Mouse (Mus musculus): ENCODE measurements at regions not wholly inside any gene's neighbourhood (a gene's known extent, or its start where the extent isn't known, plus 50 kb on each side); places are given as distances from the start of the nearest gene placed in this dataset.

DNA sequence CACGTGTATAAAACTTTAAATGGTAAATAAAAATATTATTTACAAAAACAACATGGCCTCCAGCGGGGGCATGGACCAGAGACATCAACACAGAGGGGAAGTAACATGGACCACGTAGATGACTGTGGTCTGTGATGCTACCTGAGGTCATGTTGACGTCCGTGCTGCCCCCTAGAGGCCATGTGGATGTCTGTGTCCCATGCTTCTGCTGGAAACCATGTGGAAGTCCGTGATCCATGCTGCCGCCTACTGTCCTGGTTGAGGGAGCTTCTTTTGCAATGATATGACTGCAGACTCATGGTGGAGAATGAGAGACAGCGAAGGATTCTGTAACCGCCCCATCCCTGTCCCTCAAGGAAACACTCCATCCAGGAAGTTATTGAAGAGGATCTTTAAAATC, 108.5 kb upstream of the Qrfpr start:
- H3K4me2 ChIP-seq (replicated peaks; ENCODE audit: low read depth, low read length) = no peak overlapping the region
- TF ChIP-seq EP300 (IDR thresholded peaks at IDR 0.05) (no peak), CTCF (IDR thresholded peaks at IDR 0.05) (peak; percentile 73)
- ATAC-seq = no peak
- H3K27me3 ChIP-seq (replicated peaks; ENCODE audit: insufficient read depth, low read length) = no peaks in the 10 kb centered on the region
- 28% methylated on average over 9 of the region's 9 CpGs for WGBS
- H3K9ac ChIP-seq (replicated peaks; ENCODE audit: low read depth) = no peak overlapping the region
- no peak overlapping the region for H3K27ac ChIP-seq (ENCODE audit: low read length)
- no peaks in the 10 kb centered on the region for H3K4me1 ChIP-seq (ENCODE audit: insufficient read depth, low read depth, low read length)
- peak; percentile 29 for DNase-seq (ENCODE audit: low spot score)
- H3K4me3 ChIP-seq (ENCODE audit: low read depth, low read length) = no peak overlapping the region
- H3K36me3 ChIP-seq (ENCODE audit: insufficient read depth, low read length) = no peaks in the 10 kb centered on the region
- H3K9me3 ChIP-seq (ENCODE audit: low read length) = no peaks in the 10 kb centered on the region

DNA sequence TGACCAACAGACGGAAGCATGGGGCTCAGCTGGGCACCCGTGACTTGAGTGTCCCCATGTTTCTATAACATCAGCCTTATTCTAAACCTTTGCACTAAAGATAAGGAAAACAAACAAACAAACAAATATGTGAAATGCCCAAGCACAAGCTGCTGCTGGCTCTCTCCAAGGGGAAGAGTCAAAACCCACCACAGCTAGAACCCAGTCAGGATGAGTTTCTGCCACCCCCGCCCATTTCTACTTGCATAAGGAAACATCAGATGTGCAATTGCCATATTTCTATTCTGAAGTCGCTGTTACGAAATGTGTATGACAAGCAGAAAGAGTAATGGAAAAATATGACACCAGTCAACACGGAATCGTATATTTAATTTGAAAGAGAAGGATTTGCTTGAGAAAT, 107.5 kb upstream of the Qrfpr start:
- Histone ChIP-seq H3K27ac (ENCODE audit: low read length) (no peak overlapping the region), H3K4me1 (ENCODE audit: insufficient read depth, low read depth, low read length) (no peaks in the 10 kb centered on the region), H3K27me3 (replicated peaks; ENCODE audit: insufficient read depth, low read length) (no peaks in the 10 kb centered on the region), H3K9ac (replicated peaks; ENCODE audit: low read depth) (no peak overlapping the region), H3K9me3 (ENCODE audit: low read length) (no peaks in the 10 kb centered on the region), H3K4me3 (ENCODE audit: low read depth, low read length) (no peak overlapping the region), H3K36me3 (ENCODE audit: insufficient read depth, low read length) (no peaks in the 10 kb centered on the region), H3K4me2 (replicated peaks; ENCODE audit: low read depth, low read length) (no peak overlapping the region)
- ATAC-seq = peak; percentile 61
- 60% methylated on average over 7 of the region's 7 CpGs for WGBS
- peak; percentile 74 for DNase-seq (ENCODE audit: low spot score)
- TF ChIP-seq CTCF (IDR thresholded peaks at IDR 0.05) = no peak
- TF ChIP-seq EP300 (IDR thresholded peaks at IDR 0.05) = no peak

DNA sequence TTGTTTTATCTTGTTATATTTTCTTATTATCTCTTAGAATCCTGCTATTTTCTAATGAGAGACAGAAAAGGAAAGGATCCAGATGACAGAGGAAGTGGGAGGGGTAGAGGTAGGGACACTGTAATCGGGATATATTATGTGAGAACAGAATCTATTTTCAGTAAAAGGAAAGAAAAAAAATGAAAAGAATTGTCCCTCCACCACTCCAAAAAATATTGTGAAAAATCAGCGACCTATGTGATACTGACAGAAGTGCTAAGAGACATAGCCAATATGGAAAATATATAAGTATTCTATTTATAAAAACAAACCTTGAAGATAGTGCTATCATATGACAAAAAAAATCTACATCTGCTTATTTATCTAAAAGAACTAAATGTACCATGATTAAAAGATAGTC, 106.8 kb upstream of the Qrfpr start:
- Histone ChIP-seq H3K4me3 (ENCODE audit: low read depth, low read length) (no peak overlapping the region), H3K36me3 (ENCODE audit: insufficient read depth, low read length) (no peaks in the 10 kb centered on the region), H3K4me1 (ENCODE audit: insufficient read depth, low read depth, low read length) (no peaks in the 10 kb centered on the region), H3K9ac (replicated peaks; ENCODE audit: low read depth) (no peak overlapping the region), H3K9me3 (ENCODE audit: low read length) (no peaks in the 10 kb centered on the region), H3K27ac (ENCODE audit: low read length) (no peak overlapping the region), H3K4me2 (replicated peaks; ENCODE audit: low read depth, low read length) (no peak overlapping the region), H3K27me3 (replicated peaks; ENCODE audit: insufficient read depth, low read length) (no peaks in the 10 kb centered on the region)
- no peak for TF ChIP-seq CTCF (IDR thresholded peaks at IDR 0.05)
- 0 out of 2 replicates have a peak, but pooled peaks have one; percentile 61 for TF ChIP-seq EP300 (IDR thresholded peaks at IDR 0.05)
- DNase-seq (ENCODE audit: low spot score) (peak; percentile 72), ATAC-seq (peak; percentile 72)
- WGBS = 37% methylated on average over 2 of the region's 2 CpGs

DNA sequence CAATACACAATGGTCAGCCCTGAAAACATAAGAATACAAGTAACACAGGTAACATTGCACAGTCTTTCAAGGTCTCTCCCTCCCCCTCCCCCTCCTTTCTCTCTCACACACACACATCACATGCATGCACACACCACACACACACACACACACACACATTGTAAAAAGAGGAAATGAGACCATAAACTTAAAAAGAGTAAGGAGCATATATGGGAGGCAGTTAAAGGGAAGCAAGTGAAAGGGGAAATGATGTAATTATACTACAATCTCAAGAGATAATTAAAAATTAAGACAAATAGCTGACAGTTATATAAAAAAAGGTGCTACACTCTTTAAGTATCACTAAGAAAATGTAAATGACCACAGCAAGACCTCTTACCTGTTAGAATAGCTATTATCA, 96.5 kb upstream of the Qrfpr start:
- no peaks in the 10 kb centered on the region for H3K9me3 ChIP-seq (ENCODE audit: low read length)
- no peaks in the 10 kb centered on the region for H3K36me3 ChIP-seq (ENCODE audit: insufficient read depth, low read length)
- no peak overlapping the region for H3K27ac ChIP-seq (ENCODE audit: low read length)
- ATAC-seq = no peak
- DNase-seq (ENCODE audit: low spot score) = no peak
- no peaks in the 10 kb centered on the region for H3K27me3 ChIP-seq (replicated peaks; ENCODE audit: insufficient read depth, low read length)
- TF ChIP-seq EP300 (IDR thresholded peaks at IDR 0.05) = no peak
- TF ChIP-seq CTCF (IDR thresholded peaks at IDR 0.05) = no peak
- H3K9ac ChIP-seq (replicated peaks; ENCODE audit: low read depth) = no peak overlapping the region
- H3K4me2 ChIP-seq (replicated peaks; ENCODE audit: low read depth, low read length) = no peak overlapping the region
- H3K4me1 ChIP-seq (ENCODE audit: insufficient read depth, low read depth, low read length) = no peaks in the 10 kb centered on the region
- no peak overlapping the region for H3K4me3 ChIP-seq (ENCODE audit: low read depth, low read length)

DNA sequence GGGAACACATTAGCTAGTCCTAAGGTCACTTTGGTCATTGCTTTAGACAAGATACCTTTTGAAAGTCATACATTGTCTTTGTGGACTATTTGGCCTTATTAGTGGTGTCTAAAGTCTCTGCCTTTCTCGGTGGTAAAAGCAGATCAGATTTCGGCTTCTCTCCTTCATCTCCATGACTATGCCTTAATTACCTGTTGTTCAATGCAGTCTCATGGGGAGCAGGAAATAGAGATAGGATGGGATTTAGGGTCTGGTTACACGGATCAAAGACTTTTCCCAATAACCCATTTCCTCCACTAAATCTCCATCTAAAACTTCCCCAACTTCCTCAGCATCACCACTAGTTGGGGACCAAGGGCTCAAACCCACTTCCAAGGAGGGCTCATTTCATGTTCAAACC, 89.2 kb upstream of the Qrfpr start:
- TF ChIP-seq EP300 (IDR thresholded peaks at IDR 0.05) = no peak
- TF ChIP-seq CTCF (IDR thresholded peaks at IDR 0.05) = no peak
- DNase-seq (ENCODE audit: low spot score) = no peak
- no peaks in the 10 kb centered on the region for H3K4me1 ChIP-seq (ENCODE audit: insufficient read depth, low read depth, low read length)
- no peak overlapping the region for H3K9ac ChIP-seq (replicated peaks; ENCODE audit: low read depth)
- no peaks in the 10 kb centered on the region for H3K27me3 ChIP-seq (replicated peaks; ENCODE audit: insufficient read depth, low read length)
- H3K9me3 ChIP-seq (ENCODE audit: low read length) = no peaks in the 10 kb centered on the region
- no peak for ATAC-seq
- no peak overlapping the region for H3K4me2 ChIP-seq (replicated peaks; ENCODE audit: low read depth, low read length)
- no peak overlapping the region for H3K27ac ChIP-seq (ENCODE audit: low read length)
- H3K4me3 ChIP-seq (ENCODE audit: low read depth, low read length) = no peak overlapping the region
- H3K36me3 ChIP-seq (ENCODE audit: insufficient read depth, low read length) = no peaks in the 10 kb centered on the region
- 20% methylated on average over 3 of the region's 3 CpGs for WGBS

DNA sequence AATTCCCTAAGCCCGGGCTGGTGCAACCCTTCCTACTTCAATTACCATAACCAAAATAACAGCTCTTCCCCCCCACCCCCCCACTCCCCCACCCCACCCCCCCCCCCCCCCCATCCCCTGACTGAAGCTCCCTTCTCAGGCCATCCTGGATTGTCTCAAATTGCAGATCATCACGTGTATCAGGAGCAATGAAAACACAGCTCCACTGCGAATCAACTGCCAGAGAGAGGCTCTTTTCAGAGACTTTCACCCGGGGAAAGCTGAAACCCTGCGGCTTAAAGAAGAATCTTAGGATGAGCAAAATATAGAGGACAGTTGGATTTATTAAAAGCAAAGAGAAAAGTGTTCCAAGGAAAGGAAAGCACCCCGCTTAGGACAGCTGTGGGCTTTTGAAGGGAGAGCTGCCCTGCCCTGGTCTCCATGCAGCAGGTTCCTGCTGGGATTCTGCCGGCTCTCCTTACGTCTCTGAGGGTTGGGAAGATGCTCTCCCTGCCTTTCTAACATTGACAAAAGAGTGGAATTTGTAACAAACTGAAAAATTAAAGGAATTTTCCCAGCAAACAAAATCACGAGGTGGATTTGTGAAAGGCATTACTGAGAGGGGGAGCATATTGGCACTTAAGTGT, 88.6 kb upstream of the Qrfpr start:
- no peak overlapping the region for H3K9ac ChIP-seq (replicated peaks; ENCODE audit: low read depth)
- no peaks in the 10 kb centered on the region for H3K27me3 ChIP-seq (replicated peaks; ENCODE audit: insufficient read depth, low read length)
- H3K4me1 ChIP-seq (ENCODE audit: insufficient read depth, low read depth, low read length) = no peaks in the 10 kb centered on the region
- H3K36me3 ChIP-seq (ENCODE audit: insufficient read depth, low read length) = no peaks in the 10 kb centered on the region
- H3K27ac ChIP-seq (ENCODE audit: low read length) = no peak overlapping the region
- H3K9me3 ChIP-seq (ENCODE audit: low read length) = no peaks in the 10 kb centered on the region
- DNase-seq (ENCODE audit: low spot score) = no peak
- no peak overlapping the region for H3K4me3 ChIP-seq (ENCODE audit: low read depth, low read length)
- H3K4me2 ChIP-seq (replicated peaks; ENCODE audit: low read depth, low read length) = no peak overlapping the region
- WGBS = 6% methylated on average over 9 of the region's 9 CpGs
- no peak for TF ChIP-seq CTCF (IDR thresholded peaks at IDR 0.05)
- TF ChIP-seq EP300 (IDR thresholded peaks at IDR 0.05) = no peak
- ATAC-seq = no peak

DNA sequence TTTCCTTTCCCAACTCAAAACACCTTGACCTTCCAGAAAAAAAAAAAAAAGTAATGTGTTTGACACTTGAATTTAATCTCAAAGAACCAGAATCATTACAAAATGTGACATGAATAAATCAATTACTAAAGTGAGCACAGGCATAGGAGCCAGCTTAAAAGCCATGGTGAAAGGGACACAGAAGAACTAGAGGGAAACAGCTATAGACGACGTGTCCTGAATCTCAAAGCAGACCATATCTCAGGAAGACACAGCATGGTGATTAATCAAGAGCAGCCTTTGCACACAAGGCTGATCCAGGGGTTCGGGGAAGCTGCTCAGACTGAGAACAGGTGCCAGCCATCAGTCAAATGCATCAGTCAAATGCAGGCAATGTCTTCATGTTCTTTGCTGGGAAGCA, 74.7 kb upstream of the Qrfpr start:
- H3K27me3 ChIP-seq (replicated peaks; ENCODE audit: insufficient read depth, low read length) = no peaks in the 10 kb centered on the region
- H3K9ac ChIP-seq (replicated peaks; ENCODE audit: low read depth) = no peak overlapping the region
- WGBS = 38% methylated on average over 3 of the region's 3 CpGs
- no peaks in the 10 kb centered on the region for H3K4me1 ChIP-seq (ENCODE audit: insufficient read depth, low read depth, low read length)
- TF ChIP-seq EP300 (IDR thresholded peaks at IDR 0.05) (no peak), CTCF (IDR thresholded peaks at IDR 0.05) (no peak)
- no peak for ATAC-seq
- no peak overlapping the region for H3K4me3 ChIP-seq (ENCODE audit: low read depth, low read length)
- H3K27ac ChIP-seq (ENCODE audit: low read length) = no peak overlapping the region
- H3K36me3 ChIP-seq (ENCODE audit: insufficient read depth, low read length) = no peaks in the 10 kb centered on the region
- no peak overlapping the region for H3K4me2 ChIP-seq (replicated peaks; ENCODE audit: low read depth, low read length)
- no peak for DNase-seq (ENCODE audit: low spot score)
- no peaks in the 10 kb centered on the region for H3K9me3 ChIP-seq (ENCODE audit: low read length)

All from lung, postnatal 0 days (tissue).